Comparison of ENCODE assay signal across 17 mouse cellular contexts in genomic region chr9:85497348-85497747, GRCm38 (mm10).
DNase-seq lines count a peak whose midpoint lies in the region; ATAC-seq lines count a peak whose summit lies in the region.
"Had no signal": no experiment of that assay in that cellular context is flagged by ENCODE, and none has a peak within 500 bp of the region (broad histone marks: within the 10 kb centered on the region; RNA-seq: fewer than 3 reads in every experiment).

No protein-coding gene starts in this region.

- H3K4me3 ChIP-seq in midbrain, embryonic 12.5 days = no peak overlapping the region
- H3K4me3 ChIP-seq in midbrain, embryonic 10.5 days = no peak overlapping the region
- no peak overlapping the region for H3K4me3 ChIP-seq in forebrain, embryonic 15.5 days
- no peak overlapping the region for H3K4me3 ChIP-seq in hindbrain, embryonic 16.5 days (ENCODE audit: low read length)
- no peak overlapping the region for H3K4me3 ChIP-seq in neural tube, embryonic 14.5 days (ENCODE audit: low read depth, low read length)
- H3K4me3 ChIP-seq: limb, embryonic 15.5 days had no signal

- H3K27ac ChIP-seq in midbrain, embryonic 12.5 days (replicated peaks) = no peak overlapping the region
- no peak overlapping the region for H3K27ac ChIP-seq in midbrain, embryonic 10.5 days (replicated peaks)
- no peak overlapping the region for H3K27ac ChIP-seq in forebrain, embryonic 15.5 days (replicated peaks)
- H3K27ac ChIP-seq in hindbrain, embryonic 16.5 days (ENCODE audit: low read depth, low read length) = no peak overlapping the region
- no peak overlapping the region for H3K27ac ChIP-seq in neural tube, embryonic 14.5 days (ENCODE audit: low read depth, low read length)
- H3K27ac ChIP-seq: limb, embryonic 15.5 days; stomach, postnatal 0 days had no signal

- H3K36me3 ChIP-seq in midbrain, embryonic 12.5 days = no peaks in the 10 kb centered on the region
- no peaks in the 10 kb centered on the region for H3K36me3 ChIP-seq in midbrain, embryonic 10.5 days
- no peaks in the 10 kb centered on the region for H3K36me3 ChIP-seq in forebrain, embryonic 15.5 days
- H3K36me3 ChIP-seq in hindbrain, embryonic 16.5 days (ENCODE audit: control insufficient read depth, insufficient read depth, low read length) = no peaks in the 10 kb centered on the region
- no peaks in the 10 kb centered on the region for H3K36me3 ChIP-seq in neural tube, embryonic 14.5 days (ENCODE audit: control insufficient read depth, insufficient read depth, low read length)
- H3K36me3 ChIP-seq: limb, embryonic 15.5 days had no signal

- no peaks in the 10 kb centered on the region for H3K9me3 ChIP-seq in midbrain, embryonic 12.5 days
- H3K9me3 ChIP-seq in midbrain, embryonic 10.5 days (replicated peaks) = no peaks in the 10 kb centered on the region
- H3K9me3 ChIP-seq in forebrain, embryonic 15.5 days = no peaks in the 10 kb centered on the region
- H3K9me3 ChIP-seq in hindbrain, embryonic 16.5 days (ENCODE audit: control insufficient read depth, low read length) = no peaks in the 10 kb centered on the region
- H3K9me3 ChIP-seq in neural tube, embryonic 14.5 days (ENCODE audit: control insufficient read depth, low read length) = no peaks in the 10 kb centered on the region
- H3K9me3 ChIP-seq: limb, embryonic 15.5 days had no signal

- H3K4me1 ChIP-seq in midbrain, embryonic 12.5 days = peaks cover 13% of the 10 kb centered on the region
- peaks cover 15% of the 10 kb centered on the region for H3K4me1 ChIP-seq in midbrain, embryonic 10.5 days
- H3K4me1 ChIP-seq in forebrain, embryonic 15.5 days = peaks cover 7% of the 10 kb centered on the region; the same call in 1 of the 2 replicates
- H3K4me1 ChIP-seq in hindbrain, embryonic 16.5 days (ENCODE audit: control insufficient read depth, insufficient read depth, low read depth, low read length) = no peaks in the 10 kb centered on the region
- no peaks in the 10 kb centered on the region for H3K4me1 ChIP-seq in neural tube, embryonic 14.5 days (ENCODE audit: control insufficient read depth, insufficient read depth, low read length)

- DNase-seq in midbrain, embryonic 10.5 days (ENCODE audit: low spot score) = no peak
- no peak for DNase-seq in cerebellum, adult 11-12 months
- DNase-seq in heart, adult 9 months (ENCODE audit: low spot score in 2 of 2) = no peak
- DNase-seq in urinary bladder, postnatal 14 days (ENCODE audit: low spot score) = no peak
- DNase-seq: gastrocnemius, postnatal 36 days; heart, postnatal 14 days; kidney, adult 9 months; kidney, postnatal 36 days; thymus, postnatal 14 days had no signal

- WGBS in midbrain, embryonic 12.5 days = 67% methylated on average over 1 of the region's 1 CpGs
- 93% methylated on average over 1 of the region's 1 CpGs for WGBS in midbrain, embryonic 10.5 days
- 29% methylated on average over 1 of the region's 1 CpGs for WGBS in forebrain, embryonic 15.5 days
- 75% methylated on average over 1 of the region's 1 CpGs for WGBS in hindbrain, embryonic 16.5 days
- 77% methylated on average over 1 of the region's 1 CpGs for WGBS in neural tube, embryonic 14.5 days

- peaks cover 4% of the 10 kb centered on the region for H3K27me3 ChIP-seq in midbrain, embryonic 12.5 days
- H3K27me3 ChIP-seq in midbrain, embryonic 10.5 days (ENCODE audit: low read depth, poor library complexity, severe bottlenecking) = peaks cover 15% of the 10 kb centered on the region
- H3K27me3 ChIP-seq in forebrain, embryonic 15.5 days = no peaks in the 10 kb centered on the region
- H3K27me3 ChIP-seq in hindbrain, embryonic 16.5 days (replicated peaks; ENCODE audit: control insufficient read depth, insufficient read depth, low read length) = no peaks in the 10 kb centered on the region
- no peaks in the 10 kb centered on the region for H3K27me3 ChIP-seq in neural tube, embryonic 14.5 days (ENCODE audit: control insufficient read depth, insufficient read depth, low read length)
- H3K27me3 ChIP-seq: limb, embryonic 15.5 days had no signal

- H3K9ac ChIP-seq in midbrain, embryonic 12.5 days (replicated peaks) = no peak overlapping the region
- H3K9ac ChIP-seq in forebrain, embryonic 15.5 days (replicated peaks) = no peak overlapping the region
- no peak overlapping the region for H3K9ac ChIP-seq in hindbrain, embryonic 16.5 days (ENCODE audit: low read depth, low read length)
- no peak overlapping the region for H3K9ac ChIP-seq in neural tube, embryonic 14.5 days (replicated peaks; ENCODE audit: low read depth, low read length)
- H3K9ac ChIP-seq: limb, embryonic 15.5 days had no signal

- no peak overlapping the region for H3K4me2 ChIP-seq in midbrain, embryonic 12.5 days (replicated peaks)
- no peak overlapping the region for H3K4me2 ChIP-seq in forebrain, embryonic 15.5 days (replicated peaks)
- H3K4me2 ChIP-seq in hindbrain, embryonic 16.5 days (ENCODE audit: low read length) = no peak overlapping the region
- H3K4me2 ChIP-seq in neural tube, embryonic 14.5 days (ENCODE audit: low read depth, low read length) = no peak overlapping the region
- H3K4me2 ChIP-seq: heart, embryonic 11.5 days; limb, embryonic 15.5 days had no signal

- ATAC-seq in midbrain, embryonic 12.5 days (ENCODE audit: low FRiP score, low read depth) = peak; percentile 88
- ATAC-seq in forebrain, embryonic 15.5 days (replicated peaks) = peak; percentile 84
- ATAC-seq in hindbrain, embryonic 16.5 days = peak; percentile 71; the same call in 1 of the 2 replicates
- peak; percentile 79; the same call in 1 of the 2 replicates for ATAC-seq in neural tube, embryonic 14.5 days (ENCODE audit: low read depth)
- ATAC-seq: inflammation-experienced regulatory T-cells, adult 6 months had no signal
